ENCODE assay signal across 8 mouse cellular contexts in the genomic region with DNA sequence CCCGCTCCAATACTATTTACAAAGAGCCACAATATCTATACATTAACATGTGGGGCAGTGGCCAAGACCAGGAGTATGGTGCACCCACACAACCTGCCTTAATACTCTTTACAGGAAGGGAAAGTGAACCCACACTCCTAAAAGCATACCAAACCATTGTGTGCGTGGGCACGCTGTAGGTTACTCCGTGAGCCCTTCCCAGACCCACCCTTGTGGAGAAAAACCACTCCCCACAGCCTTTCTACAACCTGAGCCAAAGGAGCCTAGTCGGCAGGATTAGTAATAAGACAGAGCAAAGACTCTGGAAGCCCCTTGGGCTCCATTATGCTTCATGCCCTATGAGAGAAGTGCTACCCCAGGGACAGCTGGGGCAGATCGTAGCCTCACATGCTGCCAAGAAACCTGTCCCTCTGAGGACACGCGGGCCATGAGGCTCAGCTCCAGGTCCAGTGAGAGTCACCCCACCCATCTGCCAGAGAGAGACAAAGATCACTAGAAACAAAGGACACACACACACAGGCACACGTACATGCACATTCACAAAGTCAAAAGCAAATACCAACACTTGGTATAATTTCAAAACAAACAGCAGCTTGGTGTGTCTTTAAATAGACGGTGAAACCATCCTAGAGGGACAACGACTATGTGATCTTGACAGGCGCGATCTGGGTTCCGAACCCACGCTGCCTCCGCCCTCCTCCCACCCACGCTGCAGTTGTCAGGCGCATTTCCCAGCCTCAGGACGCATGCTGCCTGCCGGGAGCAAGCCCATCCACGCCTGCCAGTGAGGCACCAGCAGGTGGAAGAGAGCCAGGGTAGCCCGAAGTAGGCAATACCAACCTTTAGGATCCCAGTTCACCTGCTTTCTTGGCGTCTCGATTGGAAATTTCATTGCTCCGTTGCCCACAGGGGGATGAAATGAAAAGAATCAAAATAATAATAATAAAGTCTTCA. TPM values are rescaled to one million over a fixed set of nuclear protein-coding genes. Genes with fewer than 3 reads are reported as not detected.
A peak's percentile ranks its signal among the peaks of the same experiment; 100 is the strongest.
DNase-seq lines count a peak whose midpoint lies in the region; ATAC-seq lines count a peak whose summit lies in the region.

No protein-coding gene starts in this region.

- peak overlapping the region; percentile 99 for H3K4me2 ChIP-seq in lung, embryonic 15.5 days
- peak overlapping the region; percentile 69 for H3K4me2 ChIP-seq in hindbrain, embryonic 11.5 days (replicated peaks; ENCODE audit: low read depth, low read length)

- H3K36me3 ChIP-seq in lung, embryonic 15.5 days = no peaks in the 10 kb centered on the region
- H3K36me3 ChIP-seq in hindbrain, embryonic 11.5 days (ENCODE audit: control insufficient read depth, insufficient read depth, low read length) = no peaks in the 10 kb centered on the region
- H3K36me3 ChIP-seq in limb, embryonic 10.5 days = no peaks in the 10 kb centered on the region

- ATAC-seq in lung, embryonic 15.5 days (ENCODE audit: borderline replicate concordance, extremely low read depth, low FRiP score, low TSS enrichment) = no peak
- peak; percentile 36; the same call in 1 of the 2 replicates for ATAC-seq in hindbrain, embryonic 11.5 days (ENCODE audit: low FRiP score)

- WGBS in lung, embryonic 15.5 days = 16% methylated on average over 25 of the region's 25 CpGs
- 11% methylated on average over 25 of the region's 25 CpGs for whole genome bisulfite sequencing in hindbrain, embryonic 11.5 days
- 21% methylated on average over 25 of the region's 25 CpGs for WGBS in limb, embryonic 10.5 days

- DNase-seq in lung, postnatal 14 days = no peak
- DNase-seq in cerebellum, postnatal 4 days (ENCODE audit: low spot score in 2 of 2) = peak; percentile 29 to 66
- peak; percentile 55 for DNase-seq in hindbrain, embryonic 11.5 days (ENCODE audit: low spot score)
- DNase-seq in limb, embryonic 10.5 days (ENCODE audit: low spot score) = peak; percentile 40
- DNase-seq in right cerebral cortex, postnatal 10 days (ENCODE audit: low spot score in 2 of 2) = peak; percentile 90 to 93
- no peak for DNase-seq in spleen, postnatal 4 days (ENCODE audit: low spot score in 2 of 2)
- no peak for DNase-seq in adrenal gland, adult 2 months

- no peak overlapping the region for H3K9ac ChIP-seq in lung, embryonic 15.5 days
- peak overlapping the region; percentile 85 for H3K9ac ChIP-seq in hindbrain, embryonic 11.5 days (ENCODE audit: low read depth, low read length)

- H3K27ac ChIP-seq in lung, embryonic 15.5 days = no peak overlapping the region
- H3K27ac ChIP-seq in hindbrain, embryonic 11.5 days (ENCODE audit: low read depth, low read length) = peak overlapping the region; percentile 87
- H3K27ac ChIP-seq in limb, embryonic 10.5 days = no peak overlapping the region

- H3K27me3 ChIP-seq in lung, embryonic 15.5 days = peaks cover 66% of the 10 kb centered on the region
- H3K27me3 ChIP-seq in hindbrain, embryonic 11.5 days (ENCODE audit: control insufficient read depth, insufficient read depth, low read length) = no peaks in the 10 kb centered on the region
- peaks cover 81% of the 10 kb centered on the region for H3K27me3 ChIP-seq in limb, embryonic 10.5 days (ENCODE audit: low read depth, poor library complexity, severe bottlenecking)

- peak overlapping the region; percentile 55 for H3K4me3 ChIP-seq in lung, embryonic 15.5 days
- H3K4me3 ChIP-seq in hindbrain, embryonic 11.5 days (ENCODE audit: low read depth, low read length) = peak overlapping the region; percentile 72
- H3K4me3 ChIP-seq in limb, embryonic 10.5 days = peak overlapping the region; percentile 72

- no peaks in the 10 kb centered on the region for H3K9me3 ChIP-seq in lung, embryonic 15.5 days
- H3K9me3 ChIP-seq in hindbrain, embryonic 11.5 days (ENCODE audit: control insufficient read depth, low read length) = no peaks in the 10 kb centered on the region
- H3K9me3 ChIP-seq in limb, embryonic 10.5 days (replicated peaks) = no peaks in the 10 kb centered on the region

- peaks cover 9% of the 10 kb centered on the region; the same call in 1 of the 2 replicates for H3K4me1 ChIP-seq in lung, embryonic 15.5 days
- H3K4me1 ChIP-seq in hindbrain, embryonic 11.5 days (replicated peaks; ENCODE audit: control insufficient read depth, insufficient read depth, low read length) = 0 out of 2 replicates have a peak, but pooled peaks cover 2% of the 10 kb centered on the region
- H3K4me1 ChIP-seq in limb, embryonic 10.5 days = peaks cover 24% of the 10 kb centered on the region

RNA-seq across cellular contexts. Expression of gene Kcnk10, which starts 4.5 kb away (rescaled TPM):
- 0.19 TPM in 1 of 2 replicates, not detected in the other for polyA plus RNA-seq in lung, embryonic 15.5 days (2015; fragmentation: Nextera tagmentation; extraction: Ambion mirVana)
- 36.5 and 40.3 TPM in 2 replicates for polyA plus RNA-seq in hindbrain, embryonic 11.5 days (2014; fragmentation: Nextera tagmentation; extraction: Ambion mirVana)
- polyA plus RNA-seq in limb, embryonic 10.5 days (2016; fragmentation: Nextera tagmentation; extraction: Ambion mirVana) = 0.13 TPM in 2 replicates
- total RNA-seq in adrenal gland, adult 2 months (2021) = not detected
- polyA plus RNA-seq in adrenal gland, adult 2 months (2012; rRNA removed) = not detected in 2 replicates

RNA-seq across cellular contexts. Expression of gene Spata7, which starts 54.4 kb away (rescaled TPM):
- 15.2 and 16.5 TPM in 2 replicates for polyA plus RNA-seq in lung, embryonic 15.5 days (2015; fragmentation: Nextera tagmentation; extraction: Ambion mirVana)
- 22.5 and 27.8 TPM in 2 replicates for polyA plus RNA-seq in hindbrain, embryonic 11.5 days (2014; fragmentation: Nextera tagmentation; extraction: Ambion mirVana)
- polyA plus RNA-seq in limb, embryonic 10.5 days (2016; fragmentation: Nextera tagmentation; extraction: Ambion mirVana) = 19.5 and 21.4 TPM in 2 replicates
- 10 to 100 TPM in 1 of 2 experiments, 1 to 10 TPM in 1; 7.8 to 12.4 TPM for total RNA-seq in adrenal gland, adult 2 months (2021)
- 2.7 and 2.8 TPM in 2 replicates for polyA plus RNA-seq in adrenal gland, adult 2 months (2012; rRNA removed)

Comparison
In these comparisons a context has a peak if more than half of its experiments do, and no peak if none do; other contexts are left out.
1. DNase-seq: peak in cerebellum, postnatal 4 days (2 of 2), hindbrain, embryonic 11.5 days (single experiment), limb, embryonic 10.5 days (single experiment) and right cerebral cortex, postnatal 10 days (2 of 2); none in lung, postnatal 14 days (single experiment), spleen, postnatal 4 days (0 of 2) and adrenal gland, adult 2 months (single experiment).
2. RNA of gene Kcnk10, which starts 4.5 kb away (polyA plus RNA-seq): 36.5 to 40.3 TPM in hindbrain, embryonic 11.5 days; 0.19 TPM in lung, embryonic 15.5 days, 0.13 TPM in limb, embryonic 10.5 days and not detected in adrenal gland, adult 2 months; every median in the first group is over 10 times any median in the second.
3. Peak in every context shown above with its lines, with median percentiles within 50 percentile points of each other: H3K4me3 ChIP-seq.